Mouse (Mus musculus) small intestine, adult 2 months (tissue): ENCODE results near the gene Il2rb. TPM values are rescaled to one million over a fixed set of nuclear protein-coding genes. Genes with fewer than 3 reads are reported as not detected.

Experiments
- H3K27ac ChIP-seq: fragments of 200-500 bp; 2 replicates; pipeline ENCODE4 v1.5.1; 2012; ENCODE audit warnings: low read depth, low read length, control low read depth, inconsistent platforms; ENCODE audit not compliant: insufficient read depth
- H3K27me3 ChIP-seq: fragments of 200-500 bp; 2 replicates; pipeline ENCODE4 v1.6.1; 2012; ENCODE audit warnings: mild to moderate bottlenecking, moderate library complexity, low read length, inconsistent platforms; ENCODE audit not compliant: control insufficient read depth, insufficient read depth
- H3K36me3 ChIP-seq: fragments of 200-500 bp; 2 replicates; pipeline ENCODE4 v1.6.1; 2012; ENCODE audit warnings: mild to moderate bottlenecking, low read length, control low read depth, inconsistent platforms; ENCODE audit not compliant: control insufficient read depth, insufficient read depth
- H3K4me1 ChIP-seq: fragments of 200-500 bp; 2 replicates; pipeline ENCODE4 v1.6.1; 2012; ENCODE audit warnings: low read length, inconsistent platforms, mixed read lengths; ENCODE audit not compliant: control insufficient read depth, insufficient read depth, insufficient read length
- H3K4me3 ChIP-seq: fragments of 200-500 bp; 2 replicates; pipeline ENCODE4 v1.5.1; 2012; ENCODE audit warnings: low read depth, mild to moderate bottlenecking, control low read depth, inconsistent platforms, low read length, moderate library complexity
- CTCF ChIP-seq: fragments of 200-500 bp; IDR thresholded peaks from 2 replicates; pipeline ENCODE4 v1.5.1; 2012; ENCODE audit warnings: low read depth, mild to moderate bottlenecking, control low read depth, inconsistent platforms, low read length, moderate library complexity, mixed read lengths; ENCODE audit not compliant: insufficient replicate concordance, insufficient read length; ENCODE audit errors: extremely low read depth
- POLR2A ChIP-seq: fragments of 200-500 bp; IDR thresholded peaks from 2 replicates; pipeline ENCODE4 v1.6.1; 2012; ENCODE audit warnings: low read depth, mild to moderate bottlenecking, control low read depth, inconsistent platforms, low read length, moderate library complexity
- WGBS: fragments of 180-500 bp; shearing (Covaris S2); methylation state at CpG from one replicate; pipeline ENCODE4 v1.1.7; 2018; 5-methylcytosine and 5-hydroxymethylcytosine counted together
- polyA plus RNA-seq: library from polyadenylated mRNA; depleted of rRNA; stranded (reverse); fragments of >200 nt; gene quantifications from 2 replicates; pipeline ENCODE4 v1.2.3, GENCODE M21; 2012

Gene Il2rb
- polyA plus RNA-seq, 1 experiment: 11.8 TPM

- TF ChIP-seq CTCF: no peak
- TF ChIP-seq POLR2A: no peak
- Histone ChIP-seq H3K4me3 (no peak overlapping the region), H3K27me3 (no peaks in the 10 kb centered on the region), H3K4me1 (no peaks in the 10 kb centered on the region), H3K36me3 (no peaks in the 10 kb centered on the region), H3K27ac (no peak overlapping the region)
- WGBS: 47% methylated on average over 9 of the region's 9 CpGs
Observed at GRCm38 (mm10) chr15:78481448-78482000, 13.5 kb downstream of the Il2rb start.

- 24% methylated on average over 2 of the region's 2 CpGs for WGBS
- no peaks in the 10 kb centered on the region for H3K4me1 ChIP-seq
- H3K4me3 ChIP-seq: no peak overlapping the region
- H3K27me3 ChIP-seq: no peaks in the 10 kb centered on the region
- H3K36me3 ChIP-seq: no peaks in the 10 kb centered on the region
- TF ChIP-seq POLR2A (no peak), CTCF (no peak)
- H3K27ac ChIP-seq: no peak overlapping the region
Observed at GRCm38 (mm10) chr15:78480991-78481390, 14.1 kb downstream of the Il2rb start.

- Histone ChIP-seq H3K36me3 (no peaks in the 10 kb centered on the region), H3K27me3 (no peaks in the 10 kb centered on the region), H3K4me3 (no peak overlapping the region), H3K4me1 (0 out of 2 replicates have a peak, but pooled peaks cover 2% of the 10 kb centered on the region), H3K27ac (no peak overlapping the region)
- TF ChIP-seq CTCF: no peak
- 69% methylated on average over 7 of the region's 7 CpGs for WGBS
Observed at GRCm38 (mm10) chr15:78480111-78480510, 15.0 kb downstream of the Il2rb start.

GRCm38 (mm10) chr15:78479470-78479869 lies 15.6 kb downstream of the Il2rb start:
- TF ChIP-seq POLR2A (no peak), CTCF (no peak)
- 69% methylated on average over 5 of the region's 5 CpGs for WGBS
- H3K36me3 ChIP-seq: no peaks in the 10 kb centered on the region
- 0 out of 2 replicates have a peak, but pooled peaks cover 2% of the 10 kb centered on the region for H3K4me1 ChIP-seq
- H3K27ac ChIP-seq: no peak overlapping the region
- H3K4me3 ChIP-seq: no peak overlapping the region
- H3K27me3 ChIP-seq: no peaks in the 10 kb centered on the region

GRCm38 (mm10) chr15:78478073-78478472 lies 17.0 kb downstream of the Il2rb start:
- Histone ChIP-seq H3K36me3 (no peaks in the 10 kb centered on the region), H3K27ac (no peak overlapping the region)
- TF ChIP-seq POLR2A (no peak), CTCF (no peak)

GRCm38 (mm10) chr15:78476878-78477277 lies 18.2 kb downstream of the Il2rb start:
- WGBS: 75% methylated on average over 1 of the region's 1 CpGs
- H3K4me3 ChIP-seq: no peak overlapping the region
- H3K27ac ChIP-seq: no peak overlapping the region
- no peaks in the 10 kb centered on the region for H3K27me3 ChIP-seq
- no peaks in the 10 kb centered on the region for H3K36me3 ChIP-seq
- no peak for TF ChIP-seq POLR2A
- no peak for TF ChIP-seq CTCF
- H3K4me1 ChIP-seq: 0 out of 2 replicates have a peak, but pooled peaks cover 2% of the 10 kb centered on the region

More at GRCm38 (mm10) chr15:78478073-78478472, 17.0 kb downstream of the Il2rb start:
- H3K27me3 ChIP-seq: no peaks in the 10 kb centered on the region
- 0 out of 2 replicates have a peak, but pooled peaks cover 2% of the 10 kb centered on the region for H3K4me1 ChIP-seq
- H3K4me3 ChIP-seq: no peak overlapping the region
- 87% methylated on average over 4 of the region's 4 CpGs for WGBS

- 6% methylated on average over 3 of the region's 3 CpGs for WGBS
- H3K36me3 ChIP-seq: no peaks in the 10 kb centered on the region
- H3K4me3 ChIP-seq: no peak overlapping the region
- no peaks in the 10 kb centered on the region for H3K27me3 ChIP-seq
- 0 out of 2 replicates have a peak, but pooled peaks cover 2% of the 10 kb centered on the region for H3K4me1 ChIP-seq
- TF ChIP-seq CTCF (no peak), POLR2A (no peak)
- H3K27ac ChIP-seq: no peak overlapping the region
Observed at GRCm38 (mm10) chr15:78475604-78476031, 19.5 kb downstream of the Il2rb start.
